Mouse (Mus musculus) kidney, adult 2 months (tissue): ENCODE results near the gene Gramd1b.

ENCODE experiments used
- CTCF ChIP-seq: fragments of 200-500 bp; conservative IDR thresholded peaks from 2 replicates; pipeline ENCODE4 v1.5.1; 2011; ENCODE audit warnings: low read depth, mild to moderate bottlenecking, control low read depth, low read length, moderate library complexity, mixed read lengths; ENCODE audit not compliant: insufficient read depth, insufficient read length
- POLR2A ChIP-seq: fragments of 200-500 bp; IDR thresholded peaks from one replicate; pipeline ENCODE4 v1.6.1; 2011; ENCODE audit warnings: low read depth, low read length, control low read depth

DNA sequence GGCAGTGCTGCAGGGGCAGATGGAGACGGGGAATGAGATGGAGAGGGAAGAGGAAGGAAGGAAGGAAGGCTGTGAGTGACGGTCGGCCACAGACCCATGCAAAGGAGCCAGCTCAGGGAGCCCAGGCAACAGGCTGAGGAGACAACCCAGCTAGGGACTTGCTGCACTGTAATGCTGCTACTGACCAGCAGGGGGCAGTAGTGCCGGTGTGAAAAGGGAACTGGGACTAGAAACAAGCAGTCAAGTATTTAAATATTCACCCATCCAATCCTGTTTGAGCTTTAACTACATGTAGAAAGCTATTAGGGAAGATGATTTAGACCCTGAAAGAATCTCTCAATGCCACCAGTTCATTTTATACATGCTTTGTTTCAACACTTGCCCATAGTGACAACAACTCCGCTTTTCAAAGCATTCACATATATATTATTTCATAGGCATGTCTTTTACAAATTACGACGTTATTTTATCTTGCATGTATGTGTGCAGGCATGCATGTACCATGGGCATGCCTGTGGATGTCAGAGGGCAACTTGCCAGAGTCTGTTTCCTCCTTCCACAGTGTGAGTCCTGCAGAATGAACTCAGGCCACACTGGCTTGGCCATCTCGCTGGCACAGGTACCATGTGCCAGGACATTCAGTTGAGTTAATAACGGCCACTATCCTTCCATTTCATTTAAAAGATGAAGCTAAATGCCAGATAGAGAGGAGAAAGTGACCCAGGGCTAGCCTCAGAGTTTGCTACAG lies 197.4 kb downstream of the Gramd1b start:
- TF ChIP-seq POLR2A (no peak), CTCF (peak; percentile 88)
